Mouse (Mus musculus) intestine, embryonic 15.5 days (tissue): Measurements from ENCODE around the gene Dnajc14. TPM values are rescaled to one million over a fixed set of nuclear protein-coding genes. Genes with fewer than 3 reads are reported as not detected.

ENCODE experiments used
- ATAC-seq: fragments of 200-750 bp; cut with Nextera tagmentation; 2 replicates; pipeline ENCODE4 v1.8.0; 2017; ENCODE audit warnings: moderate TSS enrichment, moderate library complexity
- H3K27ac ChIP-seq: fragments of 300-500 bp; sonication (generic); 2 replicates; pipeline ENCODE4 v1.5.1; 2015; ENCODE audit warnings: mild to moderate bottlenecking, inconsistent platforms
- H3K27me3 ChIP-seq: fragments of 300-500 bp; sonication (generic); replicated peaks from 2 replicates; pipeline ENCODE4 v1.6.1; 2015; ENCODE audit warnings: inconsistent platforms
- H3K36me3 ChIP-seq: fragments of 300-500 bp; sonication (generic); 2 replicates; pipeline ENCODE4 v1.6.1; 2015; ENCODE audit warnings: inconsistent platforms
- H3K4me1 ChIP-seq: fragments of 300-500 bp; sonication (generic); replicated peaks from 2 replicates; pipeline ENCODE4 v1.6.1; 2015; ENCODE audit warnings: inconsistent platforms
- H3K4me2 ChIP-seq: fragments of 300-500 bp; sonication (generic); replicated peaks from 2 replicates; pipeline ENCODE4 v1.6.1; 2015; ENCODE audit warnings: mild to moderate bottlenecking, inconsistent platforms
- H3K4me3 ChIP-seq: fragments of 300-500 bp; sonication (generic); replicated peaks from 2 replicates; pipeline ENCODE4 v1.5.1; 2015; ENCODE audit warnings: inconsistent platforms
- H3K9ac ChIP-seq: fragments of 300-500 bp; sonication (generic); 2 replicates; pipeline ENCODE4 v1.6.1; 2015; ENCODE audit warnings: inconsistent platforms
- H3K9me3 ChIP-seq: fragments of 300-500 bp; sonication (generic); 2 replicates; pipeline ENCODE4 v1.6.1; 2016; ENCODE audit warnings: inconsistent platforms
- WGBS: fragments of 180-500 bp; shearing (Covaris S2); methylation state at CpG from one replicate; pipeline ENCODE4 v1.1.7; 2015; 5-methylcytosine and 5-hydroxymethylcytosine counted together
- polyA plus RNA-seq: library from polyadenylated mRNA; unstranded; fragments of >200 nt; fragmentation: Nextera tagmentation; extraction: Ambion mirVana; gene quantifications from 2 replicates; pipeline ENCODE4 v1.2.1, GENCODE M21; 2015

Gene Dnajc14
- polyA plus RNA-seq: 44.6 and 47.6 TPM in 2 replicates

DNA sequence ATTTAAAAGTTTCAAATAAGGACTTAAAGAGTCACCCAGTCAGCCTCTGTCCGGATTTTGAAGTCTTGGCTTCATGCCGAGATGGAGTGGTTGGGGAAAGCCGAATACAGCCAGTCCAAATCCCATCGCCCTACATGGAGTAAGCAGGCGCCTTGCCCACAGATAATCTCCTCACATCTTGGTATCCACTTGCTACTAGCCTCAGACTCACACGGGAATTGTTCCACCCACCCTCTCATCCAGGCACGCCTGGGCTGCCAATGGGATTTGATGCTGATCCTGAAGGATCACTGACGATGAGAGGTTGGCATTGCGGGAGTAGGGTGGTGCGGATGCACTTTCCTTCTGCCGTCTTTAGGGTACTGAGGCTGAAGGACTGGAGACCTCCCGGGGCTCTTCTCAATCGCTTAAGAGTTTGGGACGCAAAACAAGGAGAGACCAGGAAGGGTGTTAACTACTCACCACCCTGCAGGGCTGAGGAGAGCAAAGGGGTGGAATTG lies at the start of gene Dnajc14:
Gene Dnajc14 (plus strand): TSS at position 292 of the 500 bp plus-strand sequence.
- peak within 1 kb of the TSS; percentile 99 for H3K27ac ChIP-seq
- WGBS: 2% methylated on average over 14 of the region's 14 CpGs
- peaks cover 36% of the 10 kb centered on the region for H3K4me1 ChIP-seq
- H3K36me3 ChIP-seq: peaks cover 4% of the 10 kb centered on the region
- peak within 1 kb of the TSS; percentile 81 for H3K4me2 ChIP-seq
- H3K4me3 ChIP-seq: peak within 1 kb of the TSS; percentile 83
- H3K9ac ChIP-seq: peak within 1 kb of the TSS; percentile 89
- ATAC-seq: peak; percentile 5
- no peaks in the 10 kb centered on the region for H3K27me3 ChIP-seq
- H3K9me3 ChIP-seq: no peaks in the 10 kb centered on the region

DNA sequence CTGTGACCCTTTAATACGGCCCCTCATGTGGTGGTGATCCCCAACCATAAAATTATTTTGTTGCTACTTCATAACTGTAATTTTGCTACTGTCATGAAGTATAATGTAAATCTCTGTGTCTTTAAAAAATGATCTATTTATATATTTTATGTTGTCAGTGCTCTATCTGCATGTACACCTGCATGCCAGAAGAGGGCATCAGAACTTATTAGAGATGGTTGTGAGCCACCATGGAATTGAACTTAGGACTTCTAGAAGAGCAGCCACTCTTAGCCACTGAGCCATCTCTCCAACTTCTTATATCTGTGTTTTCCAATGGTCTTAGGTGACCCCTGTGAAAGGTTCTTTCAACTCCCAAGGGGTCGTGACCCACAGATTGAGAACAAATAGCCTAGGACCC lies 31.0 kb upstream of the Dnajc14 start:
- Histone ChIP-seq H3K4me3 (no peak overlapping the region), H3K4me1 (no peaks in the 10 kb centered on the region), H3K36me3 (no peaks in the 10 kb centered on the region), H3K27ac (no peak overlapping the region), H3K27me3 (no peaks in the 10 kb centered on the region), H3K9ac (no peak overlapping the region), H3K4me2 (no peak overlapping the region), H3K9me3 (no peaks in the 10 kb centered on the region)
- ATAC-seq: no peak
- 82% methylated on average over 2 of the region's 2 CpGs for WGBS

DNA sequence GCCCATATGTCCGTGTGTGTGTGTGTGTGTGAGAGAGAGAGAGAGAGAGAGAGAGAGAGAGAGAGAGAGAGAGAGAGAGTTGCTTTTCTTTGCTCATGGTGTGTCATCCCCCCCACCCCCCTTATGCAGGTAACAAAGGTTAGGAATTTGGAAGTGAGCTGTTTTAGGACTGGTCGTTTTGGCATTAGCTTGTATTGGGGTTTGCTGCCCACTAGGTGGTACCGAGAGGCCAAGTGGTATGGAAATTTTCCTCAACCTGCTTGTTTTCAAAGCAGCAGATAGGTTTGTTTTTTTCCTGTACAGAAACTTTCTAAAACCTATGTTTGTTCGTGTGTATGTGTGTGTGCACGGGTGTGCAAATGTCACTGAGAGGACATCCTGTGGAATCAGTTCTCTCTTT lies 30.2 kb upstream of the Dnajc14 start:
- 24% methylated on average over 5 of the region's 5 CpGs for WGBS
- Histone ChIP-seq H3K36me3 (no peaks in the 10 kb centered on the region), H3K27ac (no peak overlapping the region), H3K27me3 (no peaks in the 10 kb centered on the region), H3K4me3 (no peak overlapping the region), H3K9ac (no peak overlapping the region), H3K4me2 (no peak overlapping the region), H3K4me1 (no peaks in the 10 kb centered on the region), H3K9me3 (no peaks in the 10 kb centered on the region)
- ATAC-seq: no peak

DNA sequence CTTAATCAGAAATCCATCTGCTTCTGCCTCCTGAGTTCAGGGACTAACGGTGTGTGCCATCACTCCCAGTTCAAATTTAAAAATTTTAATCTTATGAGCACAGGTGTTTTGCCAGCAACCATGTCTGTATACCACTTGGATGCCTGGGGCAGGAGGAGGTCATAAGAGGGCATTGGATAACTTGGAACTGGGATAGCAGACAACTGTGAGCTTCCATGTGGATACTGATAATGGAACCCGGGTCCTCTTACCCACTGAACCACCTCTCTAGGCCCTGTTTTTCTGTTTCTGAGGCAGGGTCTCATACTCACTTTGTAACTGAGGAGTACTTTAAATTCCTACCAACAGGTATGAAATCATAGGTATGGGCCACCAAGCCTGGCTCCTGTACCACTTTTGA lies 25.4 kb upstream of the Dnajc14 start:
- ATAC-seq: no peak

DNA sequence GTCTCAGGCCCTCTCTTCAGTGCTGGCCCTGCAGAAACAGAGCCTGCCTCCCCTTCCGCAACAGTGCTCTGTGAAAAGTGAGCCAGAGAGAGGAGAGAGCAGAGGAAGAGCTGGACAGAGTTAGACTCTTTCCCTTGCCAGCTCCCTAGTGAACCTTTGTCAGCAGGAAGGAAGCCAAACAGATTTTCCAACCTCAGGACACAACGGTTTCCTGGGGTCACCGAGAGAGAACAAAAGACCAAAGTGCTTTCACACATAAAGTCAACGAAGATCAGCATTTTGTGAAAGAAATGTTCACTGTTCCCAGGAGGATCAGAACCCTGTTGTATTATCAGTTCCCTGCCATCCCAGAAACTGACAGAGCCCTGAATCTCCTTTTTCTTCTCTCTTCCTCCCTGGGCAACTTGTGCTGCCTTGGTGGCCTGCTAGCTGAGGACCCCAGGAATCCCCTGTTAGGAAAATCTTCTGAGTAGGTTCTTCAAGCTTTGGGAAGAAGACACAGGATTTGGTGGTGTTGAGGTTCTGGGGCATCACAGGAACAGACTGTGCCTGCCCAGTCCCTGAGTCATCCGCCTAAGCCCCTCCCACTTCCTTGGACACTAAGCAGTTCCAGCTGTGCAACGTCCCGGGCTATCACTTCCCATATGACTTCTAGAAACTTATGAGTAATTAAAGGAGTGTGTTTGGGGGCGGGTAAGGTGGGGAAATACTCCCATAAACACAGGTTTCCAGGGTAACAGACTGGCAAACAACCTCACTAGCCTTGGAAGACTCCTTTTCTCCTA lies 24.7 kb upstream of the Dnajc14 start:
- 27% methylated on average over 8 of the region's 8 CpGs for WGBS
- H3K4me2 ChIP-seq: peak overlapping the region; percentile 22; the same call in 1 of the 2 replicates
- H3K9ac ChIP-seq: no peak overlapping the region
- peaks cover 5% of the 10 kb centered on the region; the same call in 1 of the 2 replicates for H3K9me3 ChIP-seq
- H3K27me3 ChIP-seq: no peaks in the 10 kb centered on the region
- no peaks in the 10 kb centered on the region for H3K36me3 ChIP-seq
- peak; percentile 96 for ATAC-seq
- no peak overlapping the region for H3K4me3 ChIP-seq
- 0 out of 2 replicates have a peak, but pooled peaks cover 7% of the 10 kb centered on the region for H3K4me1 ChIP-seq
- H3K27ac ChIP-seq: peak overlapping the region; percentile 80

More for the DNA sequence above, 25.4 kb upstream of the Dnajc14 start:
- no peak overlapping the region for H3K9ac ChIP-seq
- no peaks in the 10 kb centered on the region for H3K27me3 ChIP-seq
- WGBS: 93% methylated on average over 2 of the region's 2 CpGs
- no peaks in the 10 kb centered on the region for H3K36me3 ChIP-seq
- peak overlapping the region; percentile 80 for H3K27ac ChIP-seq
- H3K4me1 ChIP-seq: 0 out of 2 replicates have a peak, but pooled peaks cover 7% of the 10 kb centered on the region
- H3K9me3 ChIP-seq: no peaks in the 10 kb centered on the region
- no peak overlapping the region for H3K4me2 ChIP-seq
- no peak overlapping the region for H3K4me3 ChIP-seq

DNA sequence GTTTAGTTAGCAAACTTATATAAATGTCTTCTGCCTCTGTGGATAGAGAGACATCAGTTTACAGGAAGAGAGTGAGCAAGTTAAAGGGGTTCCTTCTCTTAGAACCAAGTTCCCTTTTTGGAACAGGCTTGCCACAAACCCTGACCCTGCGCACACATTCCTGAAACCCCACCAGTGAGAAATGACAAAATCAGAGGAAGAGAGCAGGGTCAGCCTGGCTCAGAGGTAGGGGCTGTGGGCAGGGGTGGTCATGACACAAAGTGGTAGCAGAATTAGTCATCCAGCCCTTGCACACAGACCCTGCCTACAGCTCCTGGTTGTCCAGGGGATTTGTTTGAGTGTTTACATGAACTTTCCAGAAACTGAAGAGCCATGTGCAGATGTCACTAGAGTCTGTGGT lies 23.7 kb upstream of the Dnajc14 start:
- no peak overlapping the region for H3K9ac ChIP-seq
- H3K9me3 ChIP-seq: peaks cover 7% of the 10 kb centered on the region; the same call in 1 of the 2 replicates
- H3K27ac ChIP-seq: no peak overlapping the region
- H3K4me3 ChIP-seq: no peak overlapping the region
- no peaks in the 10 kb centered on the region for H3K36me3 ChIP-seq
- ATAC-seq: no peak
- WGBS: 86% methylated on average over 1 of the region's 1 CpGs
- H3K4me2 ChIP-seq: no peak overlapping the region
- no peaks in the 10 kb centered on the region for H3K27me3 ChIP-seq
- H3K4me1 ChIP-seq: 0 out of 2 replicates have a peak, but pooled peaks cover 7% of the 10 kb centered on the region

DNA sequence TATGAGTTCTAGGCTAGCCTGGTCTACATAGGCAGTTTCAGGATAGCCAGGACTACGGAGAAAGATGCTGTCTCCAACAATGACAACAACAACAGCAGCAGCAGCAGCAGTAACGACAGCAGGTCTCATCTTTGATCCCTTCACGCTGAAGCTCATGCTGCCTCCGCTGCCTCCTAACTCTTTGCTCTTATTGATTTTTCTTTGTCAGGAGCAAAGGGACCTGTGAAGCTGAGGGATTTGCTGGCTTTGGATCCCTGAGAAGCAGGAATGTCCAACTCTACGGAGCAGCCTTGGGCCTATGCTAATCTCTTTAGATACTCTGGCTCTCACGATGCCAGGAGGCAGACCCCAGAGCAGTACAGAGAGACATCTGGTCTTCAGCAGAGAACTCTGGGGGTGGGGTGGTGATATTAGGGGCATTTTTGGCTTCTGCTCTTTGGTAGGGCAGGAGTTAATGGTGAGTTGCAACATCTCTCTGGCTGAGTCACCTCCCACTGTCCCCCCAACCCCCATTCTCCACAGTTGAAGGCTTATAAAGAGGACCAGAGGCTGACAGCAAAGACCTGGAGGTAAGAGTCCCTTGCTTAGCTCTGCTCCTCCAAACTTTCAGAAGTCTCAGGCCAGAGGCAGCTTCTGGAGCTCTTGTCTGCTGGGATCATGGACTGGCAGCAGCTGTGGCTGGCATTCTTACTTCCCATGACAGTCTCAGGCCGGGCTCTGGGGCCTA lies 13.3 kb upstream of the Dnajc14 start, which contains the start of gene Mmp19:
Gene Mmp19 (plus strand): TSS at position 513 of the 727 bp plus-strand sequence.
- Histone ChIP-seq H3K27me3 (no peaks in the 10 kb centered on the region), H3K36me3 (no peaks in the 10 kb centered on the region), H3K4me1 (no peaks in the 10 kb centered on the region), H3K27ac (no peak within 1 kb of the TSS), H3K4me3 (no peak within 1 kb of the TSS), H3K4me2 (no peak within 1 kb of the TSS), H3K9ac (no peak within 1 kb of the TSS), H3K9me3 (no peaks in the 10 kb centered on the region)
- ATAC-seq: no peak
- WGBS: 63% methylated on average over 7 of the region's 7 CpGs

DNA sequence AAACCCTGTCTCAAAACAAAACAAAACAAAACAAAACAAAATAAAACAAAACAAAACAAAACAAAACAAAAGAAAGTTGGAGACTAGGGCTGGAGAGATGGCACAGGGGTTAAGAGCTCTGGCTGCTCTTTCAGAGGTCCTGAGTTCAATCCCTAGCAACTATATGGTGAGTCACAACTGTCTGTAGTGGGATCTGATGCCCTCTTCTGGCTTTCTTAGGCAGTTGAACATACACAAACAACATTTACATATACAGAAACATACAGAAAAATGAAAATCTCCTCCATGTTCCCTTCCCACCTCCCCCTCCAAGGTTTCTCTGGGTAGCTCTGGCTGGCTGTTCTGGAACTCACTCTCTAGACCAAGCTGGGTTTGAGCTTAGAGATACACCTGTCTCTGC lies 11.8 kb upstream of the Dnajc14 start:
- Histone ChIP-seq H3K9me3 (no peaks in the 10 kb centered on the region), H3K36me3 (no peaks in the 10 kb centered on the region), H3K27ac (no peak overlapping the region), H3K4me2 (no peak overlapping the region), H3K4me3 (no peak overlapping the region), H3K27me3 (no peaks in the 10 kb centered on the region), H3K9ac (no peak overlapping the region), H3K4me1 (no peaks in the 10 kb centered on the region)
- ATAC-seq: no peak

DNA sequence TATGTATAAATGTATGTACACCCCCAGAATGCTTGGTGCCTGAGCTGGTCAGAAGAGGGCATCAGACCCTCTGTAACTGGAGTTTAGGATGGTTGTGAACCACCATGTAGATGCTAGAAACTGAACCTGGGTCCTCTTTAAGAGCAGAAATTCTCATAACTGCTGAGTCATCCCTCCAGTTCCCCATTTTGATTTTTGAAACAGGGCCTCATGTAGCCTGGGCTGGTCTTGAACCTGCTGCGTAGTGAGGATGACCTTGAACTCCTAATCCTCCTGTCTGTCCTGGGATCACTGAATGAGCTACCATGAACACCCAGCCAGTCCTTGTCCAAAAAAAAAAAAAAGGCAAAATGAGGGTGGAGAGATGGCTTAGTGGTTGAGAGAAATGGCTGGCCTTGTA lies 10.6 kb upstream of the Dnajc14 start:
- H3K9ac ChIP-seq: no peak overlapping the region
- 85% methylated on average over 1 of the region's 1 CpGs for WGBS
- H3K4me3 ChIP-seq: no peak overlapping the region

DNA sequence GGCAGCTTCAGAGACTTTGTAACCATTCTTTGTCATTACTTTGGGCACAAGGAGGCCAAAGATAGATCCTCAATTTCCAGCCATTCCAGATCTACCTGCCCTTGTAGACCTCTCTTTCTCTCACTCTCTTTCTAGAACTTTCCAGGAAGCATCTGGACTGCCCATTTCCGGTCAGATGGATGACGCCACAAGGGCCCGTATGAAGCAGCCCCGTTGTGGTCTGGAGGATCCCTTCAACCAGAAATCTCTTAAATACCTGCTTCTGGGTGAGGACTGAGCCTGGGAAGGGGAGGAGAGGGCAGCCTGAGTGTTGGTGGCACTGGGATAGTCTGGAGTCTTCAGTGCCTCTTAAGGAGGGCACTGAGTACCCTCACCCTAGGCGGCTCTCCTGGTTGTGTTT lies 9.5 kb upstream of the Dnajc14 start:
- Histone ChIP-seq H3K36me3 (no peaks in the 10 kb centered on the region), H3K9me3 (no peaks in the 10 kb centered on the region), H3K27ac (no peak overlapping the region), H3K4me1 (no peaks in the 10 kb centered on the region), H3K9ac (no peak overlapping the region), H3K4me2 (no peak overlapping the region), H3K4me3 (no peak overlapping the region), H3K27me3 (no peaks in the 10 kb centered on the region)
- 85% methylated on average over 5 of the region's 5 CpGs for WGBS
- no peak for ATAC-seq

More for the DNA sequence above, 10.6 kb upstream of the Dnajc14 start:
- H3K4me1 ChIP-seq: no peaks in the 10 kb centered on the region
- no peak overlapping the region for H3K27ac ChIP-seq
- ATAC-seq: no peak
- no peaks in the 10 kb centered on the region for H3K9me3 ChIP-seq
- H3K4me2 ChIP-seq: no peak overlapping the region
- no peaks in the 10 kb centered on the region for H3K27me3 ChIP-seq
- no peaks in the 10 kb centered on the region for H3K36me3 ChIP-seq

DNA sequence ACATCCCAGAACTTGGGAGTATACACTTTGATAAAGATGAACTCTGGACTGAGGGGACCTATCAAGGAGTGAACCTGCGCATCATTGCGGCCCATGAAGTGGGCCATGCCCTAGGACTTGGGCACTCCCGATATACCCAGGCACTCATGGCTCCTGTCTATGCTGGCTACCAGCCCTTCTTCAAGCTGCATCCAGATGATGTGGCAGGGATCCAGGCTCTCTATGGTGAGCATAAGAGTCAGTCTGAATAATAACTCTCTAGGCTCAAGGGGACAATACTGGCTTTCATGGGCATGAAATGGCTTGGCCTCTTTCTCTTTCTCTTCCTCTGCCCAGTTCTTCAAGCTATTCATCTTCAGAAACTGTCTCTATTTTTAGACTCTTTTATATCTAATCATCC lies 8.3 kb upstream of the Dnajc14 start:
- Histone ChIP-seq H3K4me2 (no peak overlapping the region), H3K4me1 (no peaks in the 10 kb centered on the region), H3K27ac (no peak overlapping the region), H3K36me3 (no peaks in the 10 kb centered on the region), H3K27me3 (no peaks in the 10 kb centered on the region), H3K9me3 (no peaks in the 10 kb centered on the region), H3K9ac (no peak overlapping the region), H3K4me3 (no peak overlapping the region)
- WGBS: 89% methylated on average over 3 of the region's 3 CpGs
- no peak for ATAC-seq

DNA sequence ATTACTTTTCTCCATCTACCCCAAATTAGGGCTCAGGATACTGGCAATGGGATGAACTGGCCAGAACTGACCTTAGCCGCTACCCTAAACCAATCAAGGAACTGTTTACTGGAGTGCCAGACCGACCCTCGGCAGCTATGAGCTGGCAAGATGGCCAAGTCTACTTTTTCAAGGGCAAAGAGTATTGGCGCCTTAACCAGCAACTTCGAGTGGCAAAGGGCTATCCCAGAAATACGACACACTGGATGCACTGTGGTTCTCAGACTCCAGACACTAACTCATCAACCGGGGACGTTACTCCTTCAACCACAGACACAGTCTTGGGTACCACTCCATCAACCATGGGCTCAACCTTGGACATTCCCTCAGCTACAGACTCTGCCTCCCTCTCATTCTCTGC lies 5.2 kb upstream of the Dnajc14 start:
- Histone ChIP-seq H3K36me3 (peaks cover 4% of the 10 kb centered on the region; the same call in 1 of the 2 replicates), H3K27ac (no peak overlapping the region), H3K9ac (no peak overlapping the region), H3K4me1 (peaks cover 10% of the 10 kb centered on the region), H3K27me3 (no peaks in the 10 kb centered on the region), H3K4me3 (no peak overlapping the region), H3K4me2 (no peak overlapping the region), H3K9me3 (no peaks in the 10 kb centered on the region)
- WGBS: 95% methylated on average over 8 of the region's 8 CpGs
- no peak for ATAC-seq
